Mouse (Mus musculus): Measurements from ENCODE around the gene Lbhd2.

GRCm38 (mm10) chr12:111425258-111425657 is 18.6 kb downstream of the Lbhd2 start:
- TF ChIP-seq CTCF (IDR thresholded peaks at IDR 0.05; ENCODE audit: control insufficient read depth, insufficient read depth, insufficient replicate concordance, low read depth, low read length) (peak; percentile 78; the same call in 1 of the 2 replicates), POLR2A (IDR thresholded peaks at IDR 0.05; ENCODE audit: control insufficient read depth, low read depth, low read length) (no peak)
